Mouse (Mus musculus): ENCODE results near the gene Gm20929.
"Not testable (repeated sequence)": the region's sequence is repeated elsewhere in the genome, so short reads cannot be mapped to it uniquely, and the experiment has no call there.

The Gm20929 gene

DNA sequence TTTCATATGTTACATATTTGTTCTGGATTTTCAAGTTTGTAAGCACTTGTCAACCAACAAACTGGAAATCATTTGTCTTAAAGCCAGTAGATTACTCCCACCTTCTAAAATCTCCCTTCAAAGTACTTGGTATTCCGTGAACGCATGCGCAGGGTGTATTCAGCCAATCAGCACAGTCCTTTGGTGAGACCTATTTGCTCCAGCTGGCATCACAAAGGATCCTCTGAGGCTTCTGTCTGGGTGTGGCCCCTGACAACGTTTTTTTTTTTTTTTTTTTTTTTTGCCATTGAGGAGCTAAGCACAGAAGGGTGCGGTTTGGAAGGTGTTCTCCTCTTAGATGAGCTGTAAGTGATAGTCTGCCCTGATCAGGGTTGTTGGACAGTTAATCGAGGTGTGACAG lies at the start of gene Gm20929:
Gene Gm20929, plus strand, starts transcription at position 301 of the 400 bp plus-strand sequence.
- DNase-seq (ENCODE audit: low read depth, low spot score) = not testable (repeated sequence)
